Mouse (Mus musculus): ENCODE results near the gene Hist1h2ah. TPM values are rescaled to one million over a fixed set of nuclear protein-coding genes. Genes with fewer than 3 reads are reported as not detected.
A peak's percentile ranks its signal among the peaks of the same experiment; 100 is the strongest.

Gene Hist1h2ah
- total and polyA plus RNA-seq, 2 experiments: 1.8 TPM; not detected in 1

DNA sequence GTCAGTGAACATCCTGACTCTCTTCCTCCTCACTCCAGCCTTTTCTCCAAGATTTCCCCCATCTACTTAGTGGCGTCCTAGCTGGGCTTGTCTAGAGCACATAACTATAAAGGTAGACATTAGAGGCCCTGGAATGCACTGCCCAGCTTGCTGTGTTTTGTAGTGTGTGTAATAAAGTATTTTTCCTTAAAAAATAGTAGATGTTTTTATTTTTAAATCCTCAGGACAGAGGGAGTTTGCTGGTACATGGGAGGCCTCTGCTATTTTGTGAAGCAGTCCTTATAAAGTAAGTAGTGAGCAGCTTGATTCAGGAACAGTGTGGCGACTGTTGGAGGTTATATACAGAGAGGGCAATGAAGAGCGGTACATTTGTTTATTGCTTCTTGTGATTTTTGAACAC lies 26.7 kb downstream of the Hist1h2ah start:
- WGBS: 96% methylated on average over 3 of the region's 3 CpGs
- H3K27me3 ChIP-seq (ENCODE audit: control insufficient read depth, insufficient read depth, low read length): peaks cover 22% of the 10 kb centered on the region

DNA sequence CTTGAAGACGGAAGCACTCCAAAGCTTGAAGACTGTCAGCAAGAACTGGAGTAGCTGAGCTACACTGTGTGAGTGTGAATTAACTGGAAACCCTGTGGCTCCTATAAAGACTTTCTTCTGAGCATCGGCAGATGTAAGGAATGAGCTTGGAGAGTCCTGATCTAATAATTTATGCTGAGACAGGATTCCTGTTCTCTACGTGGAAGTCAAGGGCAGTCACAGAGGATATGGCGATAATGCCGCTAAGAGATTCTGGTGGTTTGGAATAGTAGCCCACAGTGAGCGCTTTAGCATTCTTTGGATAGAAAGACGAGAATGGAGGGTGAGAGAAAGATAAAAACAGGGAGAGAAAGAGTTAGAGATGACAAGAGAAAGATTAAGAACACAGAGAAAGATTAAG lies 27.5 kb downstream of the Hist1h2ah start:
- no peak overlapping the region for H3K9ac ChIP-seq (ENCODE audit: low read depth, low read length)
- no peaks in the 10 kb centered on the region for H3K36me3 ChIP-seq (ENCODE audit: control insufficient read depth, insufficient read depth, low read length)
- no peak for TF ChIP-seq CTCF (IDR thresholded peaks at IDR 0.05; ENCODE audit: low read depth, low read length)
- TF ChIP-seq POLR2A (IDR thresholded peaks at IDR 0.05; ENCODE audit: extremely low read depth, insufficient read depth, low read length): no peak
- 67% methylated on average over 7 of the region's 7 CpGs for WGBS
- no peak for DNase-seq (ENCODE audit: extremely low read depth, low read depth, low spot score)
- H3K4me3 ChIP-seq (ENCODE audit: insufficient read depth, low read depth, low read length): no peak overlapping the region
- H3K79me2 ChIP-seq (ENCODE audit: control insufficient read depth, insufficient read depth, low read length): no peaks in the 10 kb centered on the region
- no peak overlapping the region for H3K27ac ChIP-seq (replicated peaks; ENCODE audit: insufficient read depth, low read depth, low read length)
- peaks cover 24% of the 10 kb centered on the region for H3K27me3 ChIP-seq (ENCODE audit: control insufficient read depth, insufficient read depth, low read length)
- peaks cover 5% of the 10 kb centered on the region for H3K4me1 ChIP-seq (ENCODE audit: control insufficient read depth, insufficient read depth, low read length)

More for the DNA sequence above, 26.7 kb downstream of the Hist1h2ah start:
- H3K9ac ChIP-seq (ENCODE audit: low read depth, low read length): no peak overlapping the region
- no peak for DNase-seq (ENCODE audit: extremely low read depth, low read depth, low spot score)
- H3K4me3 ChIP-seq (ENCODE audit: insufficient read depth, low read depth, low read length): no peak overlapping the region
- H3K4me1 ChIP-seq (ENCODE audit: control insufficient read depth, insufficient read depth, low read length): peaks cover 5% of the 10 kb centered on the region
- no peak overlapping the region for H3K27ac ChIP-seq (replicated peaks; ENCODE audit: insufficient read depth, low read depth, low read length)
- no peaks in the 10 kb centered on the region for H3K36me3 ChIP-seq (ENCODE audit: control insufficient read depth, insufficient read depth, low read length)
- no peaks in the 10 kb centered on the region for H3K79me2 ChIP-seq (ENCODE audit: control insufficient read depth, insufficient read depth, low read length)
- no peak for TF ChIP-seq CTCF (IDR thresholded peaks at IDR 0.05; ENCODE audit: low read depth, low read length)

DNA sequence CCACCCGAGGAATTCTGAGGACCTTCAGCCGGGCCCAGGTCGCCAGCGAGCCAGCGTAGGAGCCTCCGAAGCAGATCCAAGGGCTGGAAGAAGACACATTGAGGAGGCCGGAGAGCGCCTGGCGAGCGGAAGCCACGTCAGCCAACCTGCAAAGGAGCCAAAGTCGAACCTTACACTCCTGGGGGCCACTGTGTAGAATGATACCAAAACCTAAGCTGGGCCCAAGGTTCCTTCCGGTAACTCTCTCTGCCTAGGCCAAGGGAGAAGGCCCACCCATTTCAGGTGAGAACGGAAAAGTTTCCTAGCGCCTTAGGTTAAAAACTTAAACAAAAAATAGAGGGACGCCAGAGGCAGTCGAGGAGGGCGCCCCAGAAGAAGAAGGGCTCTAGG lies 28.3 kb downstream of the Hist1h2ah start:
- Histone ChIP-seq H3K4me3 (ENCODE audit: insufficient read depth, low read depth, low read length) (peak overlapping the region; percentile 13; the same call in 1 of the 2 replicates), H3K27ac (replicated peaks; ENCODE audit: insufficient read depth, low read depth, low read length) (no peak overlapping the region), H3K9ac (ENCODE audit: low read depth, low read length) (no peak overlapping the region), H3K27me3 (ENCODE audit: control insufficient read depth, insufficient read depth, low read length) (peaks cover 24% of the 10 kb centered on the region), H3K36me3 (ENCODE audit: control insufficient read depth, insufficient read depth, low read length) (no peaks in the 10 kb centered on the region), H3K79me2 (ENCODE audit: control insufficient read depth, insufficient read depth, low read length) (no peaks in the 10 kb centered on the region), H3K4me1 (ENCODE audit: control insufficient read depth, insufficient read depth, low read length) (peaks cover 5% of the 10 kb centered on the region)
- no peak for DNase-seq (ENCODE audit: extremely low read depth, low read depth, low spot score)
- TF ChIP-seq POLR2A (IDR thresholded peaks at IDR 0.05; ENCODE audit: extremely low read depth, insufficient read depth, low read length) (no peak), CTCF (IDR thresholded peaks at IDR 0.05; ENCODE audit: low read depth, low read length) (no peak)
- WGBS: 17% methylated on average over 18 of the region's 18 CpGs

DNA sequence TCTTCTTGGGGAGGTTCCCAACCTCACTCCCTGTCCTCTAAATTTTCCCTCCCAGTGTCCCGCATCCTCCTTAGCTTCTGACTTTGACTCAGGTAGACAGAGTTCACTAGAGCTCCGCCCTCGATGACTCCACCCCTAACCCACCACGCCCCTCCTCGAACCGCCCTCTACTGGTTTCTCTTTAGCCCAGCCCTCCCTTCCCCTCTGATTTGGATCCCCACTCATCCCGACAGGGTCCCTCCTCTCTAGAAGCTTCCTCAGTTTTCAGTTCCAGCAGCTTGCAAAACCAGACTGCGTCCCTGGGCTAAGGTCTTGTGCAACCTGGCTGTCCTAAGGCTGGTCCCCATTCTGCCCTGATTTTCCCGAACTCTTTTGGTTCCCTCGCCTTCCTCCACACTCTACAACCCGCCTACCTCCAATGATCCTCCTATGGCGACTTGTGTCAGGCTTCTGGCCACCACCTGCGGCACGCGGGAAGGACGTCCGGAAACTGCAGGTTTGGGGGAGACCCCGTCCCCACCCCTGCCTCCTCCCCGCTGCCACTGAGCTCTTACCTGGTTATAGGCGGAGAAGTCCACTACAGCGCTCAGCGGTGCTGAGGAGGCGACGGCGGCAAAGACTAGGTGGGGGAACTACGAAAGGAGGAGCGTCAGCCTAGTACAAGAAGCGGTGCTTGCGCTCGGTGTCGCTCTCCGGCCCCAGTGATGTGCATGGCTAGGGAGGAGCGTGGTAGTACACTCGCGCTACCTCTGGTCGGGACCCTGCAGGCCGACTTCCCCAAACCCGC lies 28.8 kb downstream of the Hist1h2ah start:
- peak; percentile 44 for DNase-seq (ENCODE audit: extremely low read depth, low read depth, low spot score)
- no peak overlapping the region for H3K27ac ChIP-seq (replicated peaks; ENCODE audit: insufficient read depth, low read depth, low read length)

DNA sequence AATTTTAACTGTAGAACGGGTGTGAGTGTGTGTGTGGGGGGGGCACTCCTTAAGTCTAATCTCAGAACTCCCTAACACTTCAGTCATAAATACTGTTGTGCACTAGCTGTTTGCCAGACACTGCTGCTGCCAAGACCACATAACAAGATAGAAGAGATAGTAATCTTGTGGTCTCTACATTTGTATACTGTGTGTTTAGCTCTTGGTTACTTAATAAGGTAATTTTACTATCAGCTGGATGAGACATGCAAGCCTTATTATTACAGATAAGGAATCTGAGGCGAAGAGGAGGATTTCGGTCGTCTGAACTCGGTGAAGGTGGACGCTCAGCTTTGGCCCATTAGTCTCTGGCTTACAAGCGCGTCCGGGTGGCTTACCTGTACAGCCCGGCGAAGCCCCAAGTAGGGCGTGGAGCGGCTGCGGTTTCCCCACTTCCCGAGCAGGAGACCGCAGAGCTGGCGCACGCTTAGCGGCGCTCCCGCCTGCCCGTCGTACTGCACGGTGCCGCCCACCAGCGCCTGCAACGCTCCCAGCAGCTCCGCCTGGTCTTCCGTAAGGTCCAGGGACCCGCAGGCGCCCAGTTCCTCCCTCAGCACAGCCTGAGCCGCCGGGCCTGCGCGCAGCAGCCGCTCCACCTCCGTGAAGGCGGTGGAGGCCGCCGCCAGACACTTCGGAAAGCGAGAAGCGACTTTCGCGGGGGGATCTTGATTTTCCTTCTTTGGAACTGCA lies 29.6 kb downstream of the Hist1h2ah start:
- Histone ChIP-seq H3K4me3 (ENCODE audit: insufficient read depth, low read depth, low read length) (peak overlapping the region; percentile 51), H3K36me3 (ENCODE audit: control insufficient read depth, insufficient read depth, low read length) (no peaks in the 10 kb centered on the region), H3K27me3 (ENCODE audit: control insufficient read depth, insufficient read depth, low read length) (peaks cover 25% of the 10 kb centered on the region), H3K9ac (ENCODE audit: low read depth, low read length) (0 out of 2 replicates have a peak overlapping the region, but pooled peaks have one; percentile 15), H3K4me1 (ENCODE audit: control insufficient read depth, insufficient read depth, low read length) (peaks cover 5% of the 10 kb centered on the region), H3K79me2 (ENCODE audit: control insufficient read depth, insufficient read depth, low read length) (no peaks in the 10 kb centered on the region), H3K27ac (replicated peaks; ENCODE audit: insufficient read depth, low read depth, low read length) (no peak overlapping the region)
- TF ChIP-seq CTCF (IDR thresholded peaks at IDR 0.05; ENCODE audit: low read depth, low read length): no peak
- no peak for TF ChIP-seq POLR2A (IDR thresholded peaks at IDR 0.05; ENCODE audit: extremely low read depth, insufficient read depth, low read length)
- DNase-seq (ENCODE audit: extremely low read depth, low read depth, low spot score): no peak
- 1% methylated on average over 45 of the region's 45 CpGs for WGBS

More for the DNA sequence above, 28.8 kb downstream of the Hist1h2ah start:
- no peak overlapping the region for H3K9ac ChIP-seq (ENCODE audit: low read depth, low read length)
- peak overlapping the region; percentile 51 for H3K4me3 ChIP-seq (ENCODE audit: insufficient read depth, low read depth, low read length)
- WGBS: 2% methylated on average over 38 of the region's 38 CpGs
- no peak for TF ChIP-seq CTCF (IDR thresholded peaks at IDR 0.05; ENCODE audit: low read depth, low read length)
- no peak for TF ChIP-seq POLR2A (IDR thresholded peaks at IDR 0.05; ENCODE audit: extremely low read depth, insufficient read depth, low read length)
- H3K27me3 ChIP-seq (ENCODE audit: control insufficient read depth, insufficient read depth, low read length): peaks cover 24% of the 10 kb centered on the region
- no peaks in the 10 kb centered on the region for H3K36me3 ChIP-seq (ENCODE audit: control insufficient read depth, insufficient read depth, low read length)
- H3K79me2 ChIP-seq (ENCODE audit: control insufficient read depth, insufficient read depth, low read length): no peaks in the 10 kb centered on the region
- H3K4me1 ChIP-seq (ENCODE audit: control insufficient read depth, insufficient read depth, low read length): peaks cover 5% of the 10 kb centered on the region
